Mouse (Mus musculus) hindbrain, embryonic 15.5 days (tissue): Measurements from ENCODE around the gene Rpl32. TPM values are rescaled to one million over a fixed set of nuclear protein-coding genes. Genes with fewer than 3 reads are reported as not detected.

ENCODE experiments used
- ATAC-seq: fragments of 200-750 bp; cut with Nextera tagmentation; 2 replicates; pipeline ENCODE4 v1.8.0; 2017; ENCODE audit warnings: low read depth, moderate number of reproducible peaks, moderate TSS enrichment; ENCODE audit not compliant: low FRiP score
- H3K27ac ChIP-seq: fragments of 300-500 bp; sonication (generic); replicated peaks from 2 replicates; pipeline ENCODE4 v1.5.1; 2015; ENCODE audit warnings: mild to moderate bottlenecking, inconsistent platforms
- H3K27me3 ChIP-seq: fragments of 300-500 bp; sonication (generic); 2 replicates; pipeline ENCODE4 v1.6.1; 2015; ENCODE audit warnings: control low read depth, inconsistent platforms
- H3K36me3 ChIP-seq: fragments of 300-500 bp; sonication (generic); 2 replicates; pipeline ENCODE4 v1.6.1; 2015; ENCODE audit warnings: control low read depth, inconsistent platforms
- H3K4me1 ChIP-seq: fragments of 300-500 bp; sonication (generic); replicated peaks from 2 replicates; pipeline ENCODE4 v1.6.1; 2015; ENCODE audit warnings: control low read depth, inconsistent platforms
- H3K4me2 ChIP-seq: fragments of 300-500 bp; sonication (generic); 2 replicates; pipeline ENCODE4 v1.6.1; 2015; ENCODE audit warnings: moderate library complexity, mild to moderate bottlenecking, inconsistent platforms
- H3K4me3 ChIP-seq: fragments of 300-500 bp; sonication (generic); 2 replicates; pipeline ENCODE4 v1.5.1; 2015; ENCODE audit warnings: mild to moderate bottlenecking, inconsistent platforms
- H3K9ac ChIP-seq: fragments of 300-500 bp; sonication (generic); 2 replicates; pipeline ENCODE4 v1.6.1; 2015; ENCODE audit warnings: inconsistent platforms
- H3K9me3 ChIP-seq: fragments of 300-500 bp; sonication (generic); 2 replicates; pipeline ENCODE4 v1.6.1; 2016; ENCODE audit warnings: control low read depth, inconsistent platforms
- WGBS: fragments of 180-500 bp; shearing (Covaris S2); methylation state at CpG from one replicate; pipeline ENCODE4 v1.1.7; 2015; 5-methylcytosine and 5-hydroxymethylcytosine counted together
- microRNA-seq: library from miRNA; unstranded; fragments of <30 nt; microRNA quantifications from one replicate; pipeline ENCODE4, GENCODE M21; 2016
- polyA plus RNA-seq: library from polyadenylated mRNA; unstranded; fragments of >200 nt; fragmentation: Nextera tagmentation; extraction: Ambion mirVana; gene quantifications from 2 replicates; pipeline ENCODE4 v1.2.1, GENCODE M21; 2015

Gene Rpl32
- polyA plus RNA-seq, 1 experiment from 2014 or later: 948 TPM

DNA sequence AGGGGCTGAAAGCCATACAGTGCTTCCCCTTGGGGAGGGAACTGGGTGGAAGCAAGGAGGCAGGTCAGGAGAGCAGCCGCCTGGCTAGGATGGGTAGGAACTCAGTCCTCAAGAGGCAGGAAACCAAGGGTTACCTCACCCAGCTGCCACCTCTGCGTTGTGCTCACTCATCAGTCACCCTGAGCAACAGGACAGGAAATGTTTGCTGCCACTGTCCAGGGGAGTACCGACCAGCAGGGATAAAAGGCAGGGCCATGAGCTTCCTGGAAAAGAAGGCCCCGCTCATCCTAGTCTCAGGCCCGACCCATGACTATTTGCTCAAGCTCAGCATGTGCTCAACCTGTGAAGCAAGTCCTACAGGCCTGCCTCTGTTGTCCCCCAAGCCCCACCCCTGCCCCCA is 49.1 kb downstream of the Rpl32 start:
- WGBS: 59% methylated on average over 5 of the region's 5 CpGs
- Histone ChIP-seq H3K4me3 (no peak overlapping the region), H3K36me3 (no peaks in the 10 kb centered on the region), H3K9me3 (no peaks in the 10 kb centered on the region), H3K27me3 (no peaks in the 10 kb centered on the region), H3K4me2 (no peak overlapping the region), H3K9ac (no peak overlapping the region), H3K27ac (no peak overlapping the region), H3K4me1 (peaks cover 12% of the 10 kb centered on the region)
- ATAC-seq: no peak

DNA sequence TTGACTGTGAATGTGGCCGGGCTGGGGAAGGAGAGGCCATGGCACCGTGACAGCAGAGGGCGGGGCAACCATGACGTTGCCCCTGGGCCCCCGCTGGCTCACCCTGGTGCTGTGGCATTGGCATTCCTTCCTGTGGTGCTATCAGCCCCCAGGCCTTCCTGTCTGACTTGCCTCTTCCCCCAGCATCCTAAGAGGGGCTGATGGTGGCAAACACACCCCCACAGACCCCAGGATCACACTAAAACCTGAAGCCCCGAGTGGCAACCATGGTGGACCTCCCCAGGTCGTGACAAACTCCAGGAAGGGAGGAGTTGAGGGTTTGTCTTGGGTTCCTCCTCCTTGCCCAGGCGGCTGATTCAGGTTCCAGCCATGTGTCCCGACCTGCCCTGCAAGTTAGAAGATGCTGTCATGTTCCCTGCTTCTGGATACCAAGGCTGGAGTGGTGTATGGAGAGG is 49.5 kb downstream of the Rpl32 start:
- Histone ChIP-seq H3K9me3 (no peaks in the 10 kb centered on the region), H3K27me3 (no peaks in the 10 kb centered on the region), H3K4me1 (peaks cover 10% of the 10 kb centered on the region), H3K27ac (no peak overlapping the region), H3K36me3 (no peaks in the 10 kb centered on the region), H3K4me3 (no peak overlapping the region), H3K4me2 (no peak overlapping the region), H3K9ac (no peak overlapping the region)
- 72% methylated on average over 9 of the region's 9 CpGs for WGBS
- no peak for ATAC-seq

DNA sequence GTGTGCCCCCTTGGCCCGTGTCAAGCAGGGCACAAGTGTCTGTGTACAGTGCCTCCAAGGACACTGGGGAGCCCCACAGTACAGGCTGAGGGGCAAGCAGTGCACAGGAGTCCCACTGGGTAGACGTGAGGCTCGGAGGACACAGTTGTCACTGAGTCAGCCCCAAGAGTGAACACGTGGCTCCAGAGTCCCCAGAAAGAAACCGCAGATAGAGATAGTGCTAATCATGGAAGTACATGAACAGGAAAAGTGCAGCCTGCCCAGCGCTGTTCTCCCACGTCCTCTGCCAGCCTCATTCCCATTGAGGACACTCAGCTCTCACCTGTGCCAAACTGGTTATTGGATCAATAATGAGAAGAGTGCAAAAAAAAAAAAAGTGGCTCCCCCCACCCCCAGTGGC is 53.0 kb downstream of the Rpl32 start:
- H3K4me3 ChIP-seq: no peak overlapping the region
- WGBS: 85% methylated on average over 7 of the region's 7 CpGs
- H3K4me2 ChIP-seq: no peak overlapping the region
- ATAC-seq: no peak
- H3K27ac ChIP-seq: no peak overlapping the region
- H3K9ac ChIP-seq: no peak overlapping the region
- H3K27me3 ChIP-seq: no peaks in the 10 kb centered on the region
- H3K4me1 ChIP-seq: no peaks in the 10 kb centered on the region
- H3K9me3 ChIP-seq: no peaks in the 10 kb centered on the region
- H3K36me3 ChIP-seq: no peaks in the 10 kb centered on the region

Small RNAs within 50 kb of the gene (microRNA-seq; reads per million reads assigned to microRNA genes)
- gene Mir7660: not detected

Other genes starting within 250 kb of the Rpl32 start
- 0.35 and 0.49 TPM in 2 replicates for gene Mkrn2os, start 216.2 kb downstream of the Rpl32 start, polyA plus RNA-seq
- gene Mkrn2, start 206.8 kb downstream of the Rpl32 start, polyA plus RNA-seq: 32.0 and 36.7 TPM in 2 replicates
- 124 and 136 TPM in 2 replicates for gene Raf1, start 132.1 kb downstream of the Rpl32 start, polyA plus RNA-seq
- gene Tmem40, start 46.3 kb downstream of the Rpl32 start, polyA plus RNA-seq: 1.5 and 2.0 TPM in 2 replicates
- gene Cand2, start 34.2 kb downstream of the Rpl32 start, polyA plus RNA-seq: 12.8 and 12.9 TPM in 2 replicates
- gene Efcab12, start 29.7 kb upstream of the Rpl32 start, polyA plus RNA-seq: 2.6 and 2.9 TPM in 2 replicates
- gene Mbd4, start 44.6 kb upstream of the Rpl32 start, polyA plus RNA-seq: 8.8 and 10.9 TPM in 2 replicates
- 28.9 and 31.5 TPM in 2 replicates for gene Ift122, start 44.7 kb upstream of the Rpl32 start, polyA plus RNA-seq
- gene Rho, start 123.0 kb upstream of the Rpl32 start, polyA plus RNA-seq: 0.64 and 0.68 TPM in 2 replicates
- not detected in 2 replicates for gene H1foo, start 136.2 kb upstream of the Rpl32 start, polyA plus RNA-seq
- 10.8 and 12.7 TPM in 2 replicates for gene Plxnd1, start 186.3 kb upstream of the Rpl32 start, polyA plus RNA-seq